Mouse (Mus musculus) gonadal fat pad, adult 2 months (tissue): Measurements from ENCODE around the gene Tmeff2. TPM values are rescaled to one million over a fixed set of nuclear protein-coding genes. Genes with fewer than 3 reads are reported as not detected.

Experiments
- DNase-seq: peaks from one replicate; pipeline ENCODE4 v3.0.0-alpha.2; 2012; ENCODE audit warnings: low read depth
- polyA plus RNA-seq: library from polyadenylated mRNA; depleted of rRNA; stranded (reverse); fragments of >200 nt; gene quantifications from 2 replicates; pipeline ENCODE4 v1.2.3, GENCODE M21; 2012

Tmeff2 gene
- polyA plus RNA-seq, 1 experiment: 3.1 TPM

DNA sequence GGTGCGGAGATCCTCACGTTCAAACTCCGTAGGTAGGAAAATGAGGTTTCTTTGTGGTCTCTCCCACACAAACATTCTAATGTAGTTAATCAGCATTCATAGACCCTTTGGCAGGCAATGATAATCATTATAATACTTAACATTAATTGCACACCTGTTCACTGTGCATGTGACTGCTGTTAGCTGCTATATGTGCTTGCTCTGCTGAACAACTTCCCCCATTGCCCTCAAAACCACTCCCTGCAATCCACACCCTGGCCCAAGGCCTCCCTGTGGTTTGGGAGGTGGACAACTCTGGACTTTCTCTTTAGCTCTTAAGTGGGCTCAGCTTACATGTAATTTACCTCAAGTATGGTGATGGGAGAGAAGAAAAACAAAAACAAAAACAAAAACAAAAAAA is 299.5 kb downstream of the Tmeff2 start:
- DNase-seq: no peak

- DNase-seq: no peak
These were observed 315.2 kb downstream of the Tmeff2 start for GRCm38 (mm10) chr1:51215631-51216030.

- DNase-seq: no peak
These were observed 316.0 kb downstream of the Tmeff2 start for GRCm38 (mm10) chr1:51216292-51217050.

- DNase-seq: no peak
These were observed 316.8 kb downstream of the Tmeff2 start for GRCm38 (mm10) chr1:51217227-51217626.

DNA sequence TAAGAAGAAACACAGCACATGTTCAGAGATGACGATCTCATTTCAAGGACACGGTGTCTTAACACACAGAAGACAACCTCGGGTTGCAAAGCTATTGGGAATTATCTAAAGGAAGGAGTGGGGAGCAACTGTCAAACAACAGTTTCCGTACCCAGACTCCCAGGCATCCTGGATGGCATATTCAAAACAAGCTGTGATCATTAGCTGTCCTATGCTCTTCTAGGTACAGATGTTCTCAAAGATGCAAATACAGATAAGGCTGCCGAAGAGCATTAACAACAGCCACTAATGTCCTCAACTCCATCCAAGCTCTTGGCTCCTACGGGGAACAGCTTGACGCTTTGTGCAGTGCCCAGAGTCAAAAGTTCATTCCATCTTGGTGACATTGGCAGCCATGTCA is 324.7 kb downstream of the Tmeff2 start:
- DNase-seq: no peak
